18 mouse cellular contexts compared by ENCODE assay signal in genomic region chr9:72825976-72826375, GRCm38 (mm10). TPM values are rescaled to one million over a fixed set of nuclear protein-coding genes. Genes with fewer than 3 reads are reported as not detected.
DNase-seq lines count a peak whose midpoint lies in the region; ATAC-seq lines count a peak whose summit lies in the region.
"Had no signal": no experiment of that assay in that cellular context is flagged by ENCODE, and none has a peak within 500 bp of the region (broad histone marks: within the 10 kb centered on the region; RNA-seq: fewer than 3 reads in every experiment).

No protein-coding gene starts in this region.

- peaks cover 24% of the 10 kb centered on the region for H3K4me1 ChIP-seq in heart, embryonic 13.5 days
- peaks cover 29% of the 10 kb centered on the region for H3K4me1 ChIP-seq in midbrain, embryonic 11.5 days (ENCODE audit: control insufficient read depth, insufficient read depth, low read length)
- H3K4me1 ChIP-seq in midbrain, embryonic 14.5 days (ENCODE audit: control insufficient read depth, insufficient read depth, low read length) = peaks cover 15% of the 10 kb centered on the region
- peaks cover 44% of the 10 kb centered on the region for H3K4me1 ChIP-seq in embryonic facial prominence, embryonic 10.5 days

- no peak for DNase-seq in heart, adult 9 months (ENCODE audit: low spot score in 2 of 2)
- peak; percentile 89 for DNase-seq in midbrain, embryonic 11.5 days (ENCODE audit: low spot score, missing footprints)
- DNase-seq in midbrain, embryonic 14.5 days = no peak
- DNase-seq in embryonic facial prominence, embryonic 10.5 days (ENCODE audit: low spot score) = no peak
- no peak for DNase-seq in frontal cortex, postnatal 36 days (ENCODE audit: low spot score in 2 of 2)
- DNase-seq: adrenal gland, postnatal 10 days; cerebellum, adult 11 months; cerebellum, adult 8-10 months; cerebellum, postnatal 14 days; embryo, embryonic 11 days; gastrocnemius, postnatal 36 days; heart, adult 11 months; heart, postnatal 10 days; kidney, adult 11 months had no signal

- 30% methylated on average over 3 of the region's 3 CpGs for WGBS in heart, embryonic 13.5 days
- WGBS in midbrain, embryonic 11.5 days = 2% methylated on average over 3 of the region's 3 CpGs
- WGBS in midbrain, embryonic 14.5 days = 3% methylated on average over 3 of the region's 3 CpGs
- WGBS in embryonic facial prominence, embryonic 10.5 days = 7% methylated on average over 3 of the region's 3 CpGs

- H3K9ac ChIP-seq in heart, embryonic 13.5 days = peak overlapping the region; percentile 15; the same call in 1 of the 2 replicates
- H3K9ac ChIP-seq in midbrain, embryonic 11.5 days (ENCODE audit: low read length) = no peak overlapping the region
- no peak overlapping the region for H3K9ac ChIP-seq in midbrain, embryonic 14.5 days (replicated peaks; ENCODE audit: low read length)
- H3K9ac ChIP-seq: embryonic facial prominence, embryonic 12.5 days; forebrain, embryonic 13.5 days had no signal

- H3K9me3 ChIP-seq in heart, embryonic 13.5 days = no peaks in the 10 kb centered on the region
- H3K9me3 ChIP-seq in midbrain, embryonic 11.5 days (ENCODE audit: control insufficient read depth, low read length) = no peaks in the 10 kb centered on the region
- H3K9me3 ChIP-seq in midbrain, embryonic 14.5 days (ENCODE audit: control insufficient read depth, low read length) = no peaks in the 10 kb centered on the region
- no peaks in the 10 kb centered on the region for H3K9me3 ChIP-seq in embryonic facial prominence, embryonic 10.5 days
- H3K9me3 ChIP-seq: embryonic facial prominence, embryonic 12.5 days; forebrain, embryonic 13.5 days had no signal

- H3K27me3 ChIP-seq in heart, embryonic 13.5 days (replicated peaks) = no peaks in the 10 kb centered on the region
- no peaks in the 10 kb centered on the region for H3K27me3 ChIP-seq in midbrain, embryonic 11.5 days (ENCODE audit: control insufficient read depth, insufficient read depth, low read length)
- no peaks in the 10 kb centered on the region for H3K27me3 ChIP-seq in midbrain, embryonic 14.5 days (ENCODE audit: control insufficient read depth, insufficient read depth, low read length)
- H3K27me3 ChIP-seq in embryonic facial prominence, embryonic 10.5 days (replicated peaks; ENCODE audit: low read depth, poor library complexity, severe bottlenecking) = no peaks in the 10 kb centered on the region
- H3K27me3 ChIP-seq: embryonic facial prominence, embryonic 12.5 days; forebrain, embryonic 13.5 days had no signal

- H3K4me3 ChIP-seq in heart, embryonic 13.5 days = no peak overlapping the region
- H3K4me3 ChIP-seq in midbrain, embryonic 11.5 days (ENCODE audit: low read depth, low read length) = no peak overlapping the region
- H3K4me3 ChIP-seq in midbrain, embryonic 14.5 days (replicated peaks; ENCODE audit: low read depth, low read length) = no peak overlapping the region
- H3K4me3 ChIP-seq in embryonic facial prominence, embryonic 10.5 days = no peak overlapping the region
- H3K4me3 ChIP-seq: embryonic facial prominence, embryonic 12.5 days; forebrain, embryonic 13.5 days had no signal

- no peak for ATAC-seq in heart, embryonic 13.5 days (ENCODE audit: extremely low read depth, insufficient number of reproducible peaks, low FRiP score, low TSS enrichment)
- no peak for ATAC-seq in midbrain, embryonic 11.5 days (ENCODE audit: low FRiP score)
- ATAC-seq in midbrain, embryonic 14.5 days (ENCODE audit: low FRiP score, low TSS enrichment) = no peak
- ATAC-seq: forebrain, embryonic 13.5 days; hindbrain, postnatal 0 days had no signal

- no peak overlapping the region for H3K4me2 ChIP-seq in heart, embryonic 13.5 days
- no peak overlapping the region for H3K4me2 ChIP-seq in midbrain, embryonic 11.5 days
- no peak overlapping the region for H3K4me2 ChIP-seq in midbrain, embryonic 14.5 days (ENCODE audit: low read length)
- H3K4me2 ChIP-seq: embryonic facial prominence, embryonic 12.5 days; forebrain, embryonic 13.5 days had no signal

- H3K27ac ChIP-seq in heart, embryonic 13.5 days (replicated peaks) = no peak overlapping the region
- no peak overlapping the region; the same call in 1 of the 2 replicates for H3K27ac ChIP-seq in midbrain, embryonic 11.5 days (ENCODE audit: low read depth, low read length)
- H3K27ac ChIP-seq in midbrain, embryonic 14.5 days (replicated peaks; ENCODE audit: low read depth, low read length) = no peak overlapping the region
- peak overlapping the region; percentile 7 for H3K27ac ChIP-seq in embryonic facial prominence, embryonic 10.5 days (replicated peaks)
- H3K27ac ChIP-seq: forebrain, embryonic 13.5 days; hindbrain, postnatal 0 days had no signal

- H3K36me3 ChIP-seq in heart, embryonic 13.5 days = no peaks in the 10 kb centered on the region
- no peaks in the 10 kb centered on the region; the same call in 1 of the 2 replicates for H3K36me3 ChIP-seq in midbrain, embryonic 11.5 days (ENCODE audit: control insufficient read depth, insufficient read depth, low read length)
- H3K36me3 ChIP-seq in midbrain, embryonic 14.5 days (ENCODE audit: control insufficient read depth, insufficient read depth, low read length) = no peaks in the 10 kb centered on the region
- H3K36me3 ChIP-seq in embryonic facial prominence, embryonic 10.5 days (replicated peaks) = peaks cover 53% of the 10 kb centered on the region
- H3K36me3 ChIP-seq: embryonic facial prominence, embryonic 12.5 days had no signal

RNA-seq across cellular contexts. Expression of gene Prtg, which starts 19.3 kb away (rescaled TPM):
- polyA plus RNA-seq in heart, embryonic 13.5 days (2015; fragmentation: Nextera tagmentation; extraction: Ambion mirVana) = 0.87 and 0.92 TPM in 2 replicates
- 5.1 and 6.2 TPM in 2 replicates for polyA plus RNA-seq in midbrain, embryonic 11.5 days (2014; fragmentation: Nextera tagmentation; extraction: Ambion mirVana)
- 0.30 and 0.54 TPM in 2 replicates for polyA plus RNA-seq in midbrain, embryonic 14.5 days (2014; fragmentation: Nextera tagmentation; extraction: Ambion mirVana)
- 9.5 and 15.1 TPM in 2 replicates for polyA plus RNA-seq in embryonic facial prominence, embryonic 10.5 days (2016; fragmentation: Nextera tagmentation; extraction: Ambion mirVana)
